Mouse (Mus musculus) MEL (cell line): Measurements from ENCODE around the gene Amer2. TPM values are rescaled to one million over a fixed set of nuclear protein-coding genes. Genes with fewer than 3 reads are reported as not detected.

Experiments
- DNase-seq: peaks from one replicate; pipeline ENCODE4 v3.0.0; 2011; ENCODE audit warnings: low read depth, low spot score
- H3K27ac ChIP-seq: 2 replicates; pipeline ENCODE4 v1.5.1; 2012; ENCODE audit warnings: low read depth, mild to moderate bottlenecking, control low read depth, low read length, moderate library complexity; ENCODE audit not compliant: control insufficient read depth
- H3K27me3 ChIP-seq, 2 experiments: fragments of 150-350 bp in 1 of 2; sonication (generic) in 1 of 2; 2 replicates each; pipeline ENCODE4 v1.6.1; 2012; ENCODE audit warnings: low read length in 2 of 2, mild to moderate bottlenecking in 2 of 2, improper control_type of control experiment in 1 of 2, moderate library complexity in 1 of 2; ENCODE audit not compliant: insufficient read depth in 2 of 2, control insufficient read depth in 1 of 2
- H3K36me3 ChIP-seq, 2 experiments: 2 replicates each; pipeline ENCODE4 v1.6.1; 2012 to 2014; ENCODE audit warnings: low read length in 2 of 2, improper control_type of control experiment in 1 of 2, inconsistent platforms in 1 of 2, mild to moderate bottlenecking in 1 of 2; ENCODE audit not compliant: insufficient read depth in 2 of 2, control insufficient read depth in 1 of 2
- H3K4me1 ChIP-seq, 2 experiments: fragments of 150-350 bp in 1 of 2; sonication (generic) in 1 of 2; 2 replicates each; pipeline ENCODE4 v1.6.1; 2012; ENCODE audit warnings: low read length in 2 of 2, improper control_type of control experiment in 1 of 2, mild to moderate bottlenecking in 1 of 2; ENCODE audit not compliant: insufficient read depth in 2 of 2, control insufficient read depth in 1 of 2
- H3K4me3 ChIP-seq, 2 experiments: fragments of 150-350 bp in 1 of 2; sonication (generic) in 1 of 2; 2 replicates each; pipeline ENCODE4 v1.5.1; 2012; ENCODE audit warnings: low read depth in 2 of 2, low read length in 2 of 2, mild to moderate bottlenecking in 2 of 2, moderate library complexity in 2 of 2, control low read depth in 1 of 2, improper control_type of control experiment in 1 of 2; ENCODE audit not compliant: control insufficient read depth in 1 of 2, insufficient read depth in 1 of 2
- H3K79me2 ChIP-seq: 2 replicates; pipeline ENCODE4 v1.6.1; 2012; ENCODE audit warnings: mild to moderate bottlenecking, low read length, moderate library complexity; ENCODE audit not compliant: control insufficient read depth, poor library complexity, insufficient read depth
- H3K9ac ChIP-seq: 2 replicates; pipeline ENCODE4 v1.6.1; 2012; ENCODE audit warnings: low read depth, mild to moderate bottlenecking, control low read depth, low read length, moderate library complexity; ENCODE audit not compliant: control insufficient read depth, poor library complexity, severe bottlenecking
- H3K9me3 ChIP-seq: fragments of 150-350 bp; sonication (generic); replicated peaks from 2 replicates; pipeline ENCODE4 v1.6.1; 2012; ENCODE audit warnings: mild to moderate bottlenecking, low read length, improper control_type of control experiment, moderate library complexity; ENCODE audit not compliant: insufficient read depth
- BHLHE40 ChIP-seq: IDR thresholded peaks from 2 replicates; pipeline ENCODE4 v1.6.1; 2012; ENCODE audit warnings: low read depth, mild to moderate bottlenecking, inconsistent platforms, low read length, improper control_type of control experiment, borderline replicate concordance
- CHD2 ChIP-seq: IDR thresholded peaks from 2 replicates; pipeline ENCODE4 v1.6.1; 2011; ENCODE audit warnings: low read length, improper control_type of control experiment
- EP300 ChIP-seq, 2 experiments: IDR thresholded peaks; 2 replicates each; pipeline ENCODE4 v1.6.1; 2011; ENCODE audit warnings: improper control_type of control experiment in 2 of 2, low read length in 2 of 2, low read depth in 1 of 2, mild to moderate bottlenecking in 1 of 2
- ETS1 ChIP-seq: IDR thresholded peaks from 2 replicates; pipeline ENCODE4 v1.6.1; 2012; ENCODE audit warnings: low read depth, mild to moderate bottlenecking, inconsistent platforms, low read length, improper control_type of control experiment, moderate library complexity
- GATA1 ChIP-seq: IDR thresholded peaks from 2 replicates; pipeline ENCODE4 v1.6.1; 2011; ENCODE audit warnings: low read depth, low read length, improper control_type of control experiment
- JUND ChIP-seq: IDR thresholded peaks from 2 replicates; pipeline ENCODE4 v1.6.1; 2011; ENCODE audit warnings: low read depth, mild to moderate bottlenecking, improper control_type of control experiment, low read length
- KAT2A ChIP-seq: conservative IDR thresholded peaks from 2 replicates; pipeline ENCODE4 v1.6.1; 2012; ENCODE audit warnings: low read depth, low read length, improper control_type of control experiment, inconsistent platforms
- MEF2A ChIP-seq: IDR thresholded peaks from 2 replicates; pipeline ENCODE4 v1.6.1; 2014; ENCODE audit warnings: low read depth, mild to moderate bottlenecking, inconsistent platforms, low read length, improper control_type of control experiment; ENCODE audit not compliant: poor library complexity, insufficient replicate concordance, severe bottlenecking; ENCODE audit errors: extremely low read depth
- MXI1 ChIP-seq: IDR thresholded peaks from 2 replicates; pipeline ENCODE4 v1.6.1; 2011; ENCODE audit warnings: mild to moderate bottlenecking, low read depth, low read length, improper control_type of control experiment
- MYB ChIP-seq: IDR thresholded peaks from 2 replicates; pipeline ENCODE4 v1.6.1; 2011; ENCODE audit warnings: mild to moderate bottlenecking, low read depth, low read length, improper control_type of control experiment
- MYC ChIP-seq: IDR thresholded peaks from 2 replicates; pipeline ENCODE4 v1.6.1; 2011; ENCODE audit warnings: low read depth, mild to moderate bottlenecking, low read length, improper control_type of control experiment, moderate library complexity
- NRF1 ChIP-seq: IDR thresholded peaks from 2 replicates; pipeline ENCODE4 v1.6.1; 2014; ENCODE audit warnings: low read depth, mild to moderate bottlenecking, inconsistent platforms, low read length, improper control_type of control experiment, moderate library complexity; ENCODE audit not compliant: poor library complexity, insufficient read depth, severe bottlenecking
- POLR2A ChIP-seq, 2 experiments: IDR thresholded peaks; 2 replicates each; pipeline ENCODE4 v1.6.1; 2011 to 2012; ENCODE audit warnings: low read length in 2 of 2, mild to moderate bottlenecking in 2 of 2, control low read depth in 1 of 2, improper control_type of control experiment in 1 of 2, low read depth in 1 of 2, moderate library complexity in 1 of 2; ENCODE audit not compliant: control insufficient read depth in 1 of 2, insufficient read depth in 1 of 2, poor library complexity in 1 of 2
- POLR2AphosphoS2 ChIP-seq: IDR thresholded peaks from 2 replicates; pipeline ENCODE4 v1.6.1; 2011; ENCODE audit warnings: low read length, improper control_type of control experiment
- RAD21 ChIP-seq: IDR thresholded peaks from 2 replicates; pipeline ENCODE4 v1.6.1; 2011; ENCODE audit warnings: mild to moderate bottlenecking, low read depth, low read length, improper control_type of control experiment
- RCOR1 ChIP-seq: IDR thresholded peaks from 2 replicates; pipeline ENCODE4 v1.6.1; 2012; ENCODE audit warnings: low read depth, mild to moderate bottlenecking, inconsistent platforms, low read length, improper control_type of control experiment
- SIN3A ChIP-seq: IDR thresholded peaks from 2 replicates; pipeline ENCODE4 v1.6.1; 2012; ENCODE audit warnings: low read length, improper control_type of control experiment, inconsistent platforms
- SMC3 ChIP-seq: IDR thresholded peaks from 2 replicates; pipeline ENCODE4 v1.6.1; 2011; ENCODE audit warnings: low read depth, low read length, improper control_type of control experiment
- TAL1 ChIP-seq: IDR thresholded peaks from 2 replicates; pipeline ENCODE4 v1.6.1; 2012; ENCODE audit warnings: mild to moderate bottlenecking, inconsistent platforms, low read length, moderate library complexity, mixed read lengths
- TBP ChIP-seq: IDR thresholded peaks from 2 replicates; pipeline ENCODE4 v1.8.0; 2011; ENCODE audit warnings: low read depth, low read length, improper control_type of control experiment
- UBTF ChIP-seq: IDR thresholded peaks from 2 replicates; pipeline ENCODE4 v1.6.1; 2012; ENCODE audit warnings: low read depth, mild to moderate bottlenecking, inconsistent platforms, low read length, improper control_type of control experiment, moderate library complexity, borderline replicate concordance; ENCODE audit not compliant: insufficient read depth
- USF1 ChIP-seq: IDR thresholded peaks from 2 replicates; pipeline ENCODE4 v1.6.1; 2014; ENCODE audit warnings: low read depth, mild to moderate bottlenecking, inconsistent platforms, low read length, improper control_type of control experiment, moderate library complexity
- USF2 ChIP-seq, 2 experiments: IDR thresholded peaks; 2 replicates each; pipeline ENCODE4 v1.6.1; 2011 to 2012; ENCODE audit warnings: improper control_type of control experiment in 2 of 2, low read length in 2 of 2, borderline replicate concordance in 1 of 2, inconsistent platforms in 1 of 2, low read depth in 1 of 2, mild to moderate bottlenecking in 1 of 2; ENCODE audit not compliant: insufficient read depth in 1 of 2
- ZC3H11A ChIP-seq: IDR thresholded peaks from 2 replicates; pipeline ENCODE4 v1.6.1; 2012; ENCODE audit warnings: low read depth, mild to moderate bottlenecking, inconsistent platforms, low read length, improper control_type of control experiment
- ZMIZ1 ChIP-seq: IDR thresholded peaks from 2 replicates; pipeline ENCODE4 v1.6.1; 2012; ENCODE audit warnings: low read depth, mild to moderate bottlenecking, inconsistent platforms, low read length, improper control_type of control experiment, moderate library complexity
- ZNF384 ChIP-seq: IDR thresholded peaks from 2 replicates; pipeline ENCODE4 v1.6.1; 2012; ENCODE audit warnings: low read depth, mild to moderate bottlenecking, inconsistent platforms, low read length, improper control_type of control experiment
- polyA plus RNA-seq, 2 experiments: library from polyadenylated mRNA; stranded (reverse) in 1 of 2; unstranded in 1 of 2; fragments of >175 nt in 1 of 2; fragments of >200 nt in 1 of 2; gene quantifications; 2 replicates each; pipeline versions ENCODE4 v1.2.1 to v1.2.4; 2012; ENCODE audit warnings: low replicate concordance in 2 of 2, low read depth in 1 of 2; ENCODE audit not compliant: insufficient read length in 2 of 2, insufficient read depth in 1 of 2, missing spikeins in 1 of 2
- total RNA-seq: library from RNA; depleted of rRNA; stranded (reverse); fragments of 300-350 nt; gene quantifications from 2 replicates; pipeline ENCODE4 v1.2.3, GENCODE M21; 2012

The Amer2 gene
- total and polyA plus RNA-seq, 3 experiments, result 0.01 TPM; not detected in 2

DNA sequence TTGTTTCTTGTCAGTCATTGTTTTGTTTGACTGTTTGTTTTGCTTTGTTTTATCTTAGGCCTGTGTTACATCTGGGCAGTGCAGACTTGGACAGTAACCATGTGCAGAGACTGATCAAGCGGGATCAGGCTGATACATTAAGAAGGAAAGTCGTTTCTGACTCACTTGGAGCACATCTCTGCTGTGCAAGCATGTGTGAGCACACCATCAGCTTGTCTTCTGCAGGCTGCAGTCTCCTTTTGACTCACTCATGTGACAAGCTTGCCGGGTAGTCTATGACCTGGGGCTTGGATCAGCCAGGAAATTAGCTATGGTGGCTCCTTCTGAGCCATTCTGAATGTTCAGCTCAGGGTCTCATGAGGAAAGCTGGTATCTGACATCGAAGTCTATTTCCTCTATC is 32.5 kb upstream of the Amer2 start:
- Histone ChIP-seq H3K9ac (no peak overlapping the region), H3K79me2 (no peaks in the 10 kb centered on the region), H3K4me1 (no peaks in the 10 kb centered on the region), H3K36me3 (no peaks in the 10 kb centered on the region), H3K27ac (no peak overlapping the region), H3K27me3 (peaks cover 0 to 2% of the 10 kb centered on the region in 2 experiments; a peak in 1 of 4 replicates), H3K9me3 (no peaks in the 10 kb centered on the region), H3K4me3 (no peak overlapping the region)
- TF ChIP-seq ZMIZ1, result no peak
- TF ChIP-seq MXI1, result no peak
- no peak for TF ChIP-seq ZC3H11A
- no peak for TF ChIP-seq EP300 (IDR thresholded peaks at IDR 0.05; ENCODE audit: low read depth in 1 of 2, low read length in 2 of 2)
- no peak for TF ChIP-seq SMC3
- no peak for TF ChIP-seq UBTF
- TF ChIP-seq USF2 (IDR thresholded peaks at IDR 0.05; ENCODE audit: borderline replicate concordance in 1 of 2, insufficient read depth in 1 of 2, low read depth in 1 of 2, low read length in 2 of 2), result no peak
- TF ChIP-seq MEF2A, result no peak
- no peak for TF ChIP-seq BHLHE40
- TF ChIP-seq SIN3A, result no peak
- TF ChIP-seq MYC, result no peak
- no peak for TF ChIP-seq POLR2AphosphoS2
- no peak for TF ChIP-seq MYB
- DNase-seq, result no peak

DNA sequence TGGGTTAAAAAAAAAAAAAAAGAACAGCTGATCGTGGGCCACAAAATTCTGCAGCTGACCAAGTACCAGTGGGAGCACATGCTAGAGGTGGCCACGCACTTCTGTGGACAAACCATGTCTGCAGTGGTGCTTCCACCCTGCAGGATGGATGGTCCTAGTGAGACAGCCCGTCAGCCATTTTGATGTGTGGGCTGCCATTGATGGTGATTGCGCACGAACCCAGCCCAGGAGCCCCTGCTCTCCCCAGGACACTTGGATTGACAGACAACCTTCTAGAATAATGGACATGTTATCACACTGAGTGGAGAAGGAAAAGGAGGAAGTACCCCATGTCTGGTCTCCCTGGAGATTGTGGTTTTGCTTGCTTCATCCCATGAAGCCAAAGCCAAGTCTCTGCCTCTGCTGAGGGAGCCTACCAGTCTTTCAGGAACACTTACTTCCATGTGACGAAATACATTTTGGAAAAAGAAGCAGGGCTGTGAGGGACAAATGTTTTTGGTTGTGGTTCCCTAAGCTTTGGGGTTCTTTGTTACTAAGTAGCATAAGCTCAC is 27.7 kb upstream of the Amer2 start:
- peak; percentile 11 for DNase-seq

DNA sequence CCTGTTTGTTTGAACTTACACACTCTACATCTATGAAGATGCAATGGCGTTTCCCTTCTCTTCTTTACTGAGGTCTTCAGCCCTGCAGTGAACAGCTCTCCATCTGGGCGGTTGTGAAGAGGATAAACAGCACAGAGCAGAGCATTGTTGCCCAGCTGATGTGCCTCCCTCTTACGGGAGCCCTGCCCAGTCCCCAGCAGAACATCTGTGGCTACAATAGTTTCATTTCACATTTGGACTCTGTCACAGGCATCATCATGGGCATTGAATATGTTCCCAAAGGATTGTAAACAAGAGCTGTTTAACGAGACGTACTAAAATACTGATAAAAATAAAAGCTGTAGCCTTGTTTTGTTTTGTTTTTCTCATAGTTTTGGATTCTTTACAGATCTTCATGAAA is 14.7 kb upstream of the Amer2 start:
- H3K27ac ChIP-seq, result no peak overlapping the region
- H3K4me3 ChIP-seq, result no peak overlapping the region
- H3K9ac ChIP-seq, result no peak overlapping the region
- H3K9me3 ChIP-seq, result no peaks in the 10 kb centered on the region
- no peaks in the 10 kb centered on the region for H3K79me2 ChIP-seq
- no peaks in the 10 kb centered on the region for H3K4me1 ChIP-seq
- no peaks in the 10 kb centered on the region for H3K36me3 ChIP-seq
- no peak for DNase-seq
- H3K27me3 ChIP-seq, result no peaks in the 10 kb centered on the region
- TF ChIP-seq NRF1 (no peak), TBP (no peak), USF2 (IDR thresholded peaks at IDR 0.05; ENCODE audit: borderline replicate concordance in 1 of 2, insufficient read depth in 1 of 2, low read depth in 1 of 2, low read length in 2 of 2) (no peak), KAT2A (no peak), ETS1 (no peak), POLR2AphosphoS2 (no peak), TAL1 (no peak), RCOR1 (no peak), GATA1 (no peak), MXI1 (no peak), JUND (no peak), SMC3 (no peak), SIN3A (no peak), POLR2A (IDR thresholded peaks at IDR 0.05; ENCODE audit: control insufficient read depth in 1 of 2, insufficient read depth in 1 of 2, low read depth in 1 of 2, low read length in 2 of 2, poor library complexity in 1 of 2) (no peak), RAD21 (no peak), USF1 (no peak), CHD2 (no peak)

More for the DNA sequence above, 27.7 kb upstream of the Amer2 start:
- Histone ChIP-seq H3K9ac (no peak overlapping the region), H3K4me1 (no peaks in the 10 kb centered on the region), H3K9me3 (no peaks in the 10 kb centered on the region), H3K27me3 (no peaks in the 10 kb centered on the region; a peak in 1 of 4 replicates), H3K27ac (no peak overlapping the region), H3K36me3 (no peaks in the 10 kb centered on the region), H3K79me2 (no peaks in the 10 kb centered on the region), H3K4me3 (no peak overlapping the region)
- TF ChIP-seq JUND (no peak), ZNF384 (no peak)
